Mouse (Mus musculus): ENCODE data around the gene Rtl4. TPM values are rescaled to one million over a fixed set of nuclear protein-coding genes. Genes with fewer than 3 reads are reported as not detected.

Gene Rtl4
- polyA plus RNA-seq, 1 experiment: not detected

DNA sequence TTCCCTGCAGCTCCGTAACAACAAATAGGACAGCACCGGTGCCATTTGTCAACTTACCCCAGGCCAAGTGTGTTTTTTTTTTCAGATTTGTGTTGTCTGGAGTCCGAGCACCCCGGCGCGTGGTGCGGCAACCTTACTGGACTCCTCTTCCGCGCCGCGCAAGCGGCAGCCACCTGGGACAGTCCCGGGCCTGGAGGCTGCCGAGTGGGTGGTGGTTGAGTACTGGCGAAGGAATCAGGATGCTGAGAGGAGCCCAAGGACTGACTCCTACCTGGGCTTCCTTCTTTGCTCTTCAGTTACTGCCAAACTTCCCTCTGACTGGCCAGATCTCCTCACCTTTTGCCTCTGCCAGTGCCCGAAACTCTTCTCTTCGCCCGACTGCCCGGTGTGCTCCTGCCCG lies 965 bp upstream of the Rtl4 start:
- no peaks in the 10 kb centered on the region for H3K79me2 ChIP-seq (ENCODE audit: control insufficient read depth, insufficient read depth)
- TF ChIP-seq POLR2A (IDR thresholded peaks at IDR 0.05; ENCODE audit: insufficient read length, low read depth) (no peak), SRF (IDR thresholded peaks at IDR 0.05; ENCODE audit: control insufficient read depth, insufficient read length, low read depth) (no peak), POLR2AphosphoS2 (IDR thresholded peaks at IDR 0.05; ENCODE audit: insufficient read length, low read depth) (no peak), TCF12 (IDR thresholded peaks at IDR 0.05; ENCODE audit: insufficient read depth, poor library complexity, severe bottlenecking) (no peak), TCF3 (IDR thresholded peaks at IDR 0.05; ENCODE audit: insufficient read length, low read depth) (no peak), E2F4 (IDR thresholded peaks at IDR 0.05; ENCODE audit: insufficient read depth) (no peak), MYOG (IDR thresholded peaks at IDR 0.05; ENCODE audit: control insufficient read depth in 1 of 3, insufficient read depth in 1 of 3, insufficient read length in 2 of 3, low read depth in 2 of 3) (no peak), MYOD1 (IDR thresholded peaks at IDR 0.05; ENCODE audit: control insufficient read depth in 1 of 3, insufficient read length in 2 of 3, low read depth in 2 of 3) (no peak), USF1 (IDR thresholded peaks at IDR 0.05; ENCODE audit: low read depth) (no peak), MAX (IDR thresholded peaks at IDR 0.05; ENCODE audit: low read depth) (no peak), REST (IDR thresholded peaks at IDR 0.05; ENCODE audit: insufficient read depth, insufficient read length) (no peak), CEBPB (IDR thresholded peaks at IDR 0.05; ENCODE audit: insufficient read depth, poor library complexity, severe bottlenecking) (no peak)

DNA sequence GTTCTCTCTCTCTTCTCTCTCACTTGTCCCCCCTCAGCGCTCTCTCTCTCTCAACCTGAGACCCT lies 733 bp upstream of the Rtl4 start, which contains the start of gene Trpc5:
Trpc5 (minus strand) TSS at position 39 of the 65 bp plus-strand sequence.
- H3K4me3 ChIP-seq: no peak within 1 kb of the TSS
- H3K36me3 ChIP-seq (ENCODE audit: control insufficient read depth, insufficient read depth): no peaks in the 10 kb centered on the region
- no peak within 1 kb of the TSS for H3K4me2 ChIP-seq (ENCODE audit: low read depth)
- H3K27me3 ChIP-seq (ENCODE audit: control insufficient read depth, insufficient read depth, insufficient read length): no peaks in the 10 kb centered on the region
- TF ChIP-seq MYOD1 (IDR thresholded peaks at IDR 0.05; ENCODE audit: control insufficient read depth in 1 of 3, insufficient read length in 2 of 3, low read depth in 2 of 3) (no peak), USF1 (IDR thresholded peaks at IDR 0.05; ENCODE audit: low read depth) (no peak), REST (IDR thresholded peaks at IDR 0.05; ENCODE audit: insufficient read depth, insufficient read length) (no peak), MYOG (IDR thresholded peaks at IDR 0.05; ENCODE audit: control insufficient read depth in 1 of 3, insufficient read depth in 1 of 3, insufficient read length in 2 of 3, low read depth in 2 of 3) (no peak), TCF3 (IDR thresholded peaks at IDR 0.05; ENCODE audit: insufficient read length, low read depth) (no peak)
- H3K79me2 ChIP-seq (ENCODE audit: control insufficient read depth, insufficient read depth): no peaks in the 10 kb centered on the region
- H3ac ChIP-seq (ENCODE audit: control insufficient read depth, insufficient read length): no peak within 1 kb of the TSS

More for the DNA sequence above, 965 bp upstream of the Rtl4 start:
- H3K4me2 ChIP-seq (ENCODE audit: low read depth): no peak overlapping the region
- H3ac ChIP-seq (ENCODE audit: control insufficient read depth, insufficient read length): no peak overlapping the region
- no peaks in the 10 kb centered on the region for H3K36me3 ChIP-seq (ENCODE audit: control insufficient read depth, insufficient read depth)
- H3K27me3 ChIP-seq (ENCODE audit: control insufficient read depth, insufficient read depth, insufficient read length): no peaks in the 10 kb centered on the region
- H3K4me3 ChIP-seq: no peak overlapping the region

DNA sequence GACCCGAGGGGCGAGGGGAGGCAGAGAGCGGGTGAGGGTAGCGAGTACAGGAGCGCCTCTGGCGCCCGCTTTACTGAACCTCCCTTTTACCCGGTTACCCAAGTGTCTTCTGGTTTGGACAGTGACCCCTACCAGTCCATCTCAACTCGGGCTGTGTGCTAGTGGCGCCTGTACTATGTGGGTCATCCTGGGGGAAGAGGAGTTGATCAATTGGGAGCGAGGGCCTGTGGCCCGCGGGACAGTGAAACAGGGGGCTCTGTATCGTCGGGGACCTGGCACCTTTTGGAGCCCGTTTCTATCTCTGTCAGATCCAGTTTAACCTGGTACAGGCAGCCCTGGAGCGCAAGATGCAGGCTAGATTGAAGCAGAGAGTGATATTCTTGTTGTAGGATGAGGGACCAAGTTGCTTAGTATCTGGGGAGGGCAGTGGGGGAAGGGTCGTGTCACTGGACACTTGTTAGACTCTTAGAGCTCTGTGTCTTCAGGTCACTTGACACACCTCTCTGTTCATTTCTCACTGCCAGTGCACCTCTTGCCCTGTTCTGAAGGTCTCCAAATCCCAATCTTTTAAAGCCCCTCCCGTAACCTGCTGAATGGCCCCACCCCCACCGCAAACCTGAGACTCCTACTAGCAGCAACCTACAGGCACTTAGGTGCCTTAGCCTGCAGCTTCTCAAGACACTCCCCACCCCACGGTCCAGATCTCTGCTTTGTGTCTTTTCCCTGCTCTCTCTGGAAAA lies 582 bp downstream of the Rtl4 start:
- Histone ChIP-seq H3K27me3 (ENCODE audit: control insufficient read depth, insufficient read depth, insufficient read length) (no peaks in the 10 kb centered on the region), H3ac (ENCODE audit: control insufficient read depth, insufficient read length) (no peak overlapping the region), H3K36me3 (ENCODE audit: control insufficient read depth, insufficient read depth) (no peaks in the 10 kb centered on the region), H3K4me3 (no peak overlapping the region), H3K4me2 (ENCODE audit: low read depth) (no peak overlapping the region), H3K79me2 (ENCODE audit: control insufficient read depth, insufficient read depth) (no peaks in the 10 kb centered on the region)
- TF ChIP-seq MAX (IDR thresholded peaks at IDR 0.05; ENCODE audit: low read depth) (no peak), POLR2A (IDR thresholded peaks at IDR 0.05; ENCODE audit: insufficient read length, low read depth) (no peak), MYOG (IDR thresholded peaks at IDR 0.05; ENCODE audit: control insufficient read depth in 1 of 3, insufficient read depth in 1 of 3, insufficient read length in 2 of 3, low read depth in 2 of 3) (no peak), TCF12 (IDR thresholded peaks at IDR 0.05; ENCODE audit: insufficient read depth, poor library complexity, severe bottlenecking) (no peak)

DNA sequence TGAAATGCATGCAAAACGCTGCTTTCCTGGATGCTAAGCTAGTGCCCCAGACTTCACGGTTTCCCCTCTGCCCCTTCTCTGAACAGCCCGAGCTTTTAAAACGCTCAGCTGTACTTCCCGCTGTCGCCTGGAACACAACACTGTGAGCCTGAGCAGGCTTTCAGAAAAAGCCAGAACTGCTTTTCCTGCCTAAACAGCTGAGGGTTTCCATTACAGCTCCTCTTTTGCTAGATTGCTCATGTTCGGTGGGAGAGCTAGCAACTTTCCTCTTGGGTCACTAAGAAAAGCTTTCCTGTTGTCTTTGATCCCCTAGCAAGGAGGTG lies 1.1 kb downstream of the Rtl4 start:
- H3K79me2 ChIP-seq (ENCODE audit: control insufficient read depth, insufficient read depth): no peaks in the 10 kb centered on the region
- no peak overlapping the region for H3K4me2 ChIP-seq (ENCODE audit: low read depth)
- no peak overlapping the region for H3ac ChIP-seq (ENCODE audit: control insufficient read depth, insufficient read length)
- H3K4me3 ChIP-seq: no peak overlapping the region
- no peaks in the 10 kb centered on the region for H3K27me3 ChIP-seq (ENCODE audit: control insufficient read depth, insufficient read depth, insufficient read length)
- no peak for TF ChIP-seq MAX (IDR thresholded peaks at IDR 0.05; ENCODE audit: low read depth)
- no peak for TF ChIP-seq USF1 (IDR thresholded peaks at IDR 0.05; ENCODE audit: low read depth)
- no peak for TF ChIP-seq CEBPB (IDR thresholded peaks at IDR 0.05; ENCODE audit: insufficient read depth, poor library complexity, severe bottlenecking)
- TF ChIP-seq POLR2AphosphoS2 (IDR thresholded peaks at IDR 0.05; ENCODE audit: insufficient read length, low read depth): no peak
- TF ChIP-seq TCF3 (IDR thresholded peaks at IDR 0.05; ENCODE audit: insufficient read length, low read depth): no peak
- no peak for TF ChIP-seq REST (IDR thresholded peaks at IDR 0.05; ENCODE audit: insufficient read depth, insufficient read length)
- TF ChIP-seq MYOD1 (IDR thresholded peaks at IDR 0.05; ENCODE audit: control insufficient read depth in 1 of 3, insufficient read length in 2 of 3, low read depth in 2 of 3): no peak
- TF ChIP-seq POLR2A (IDR thresholded peaks at IDR 0.05; ENCODE audit: insufficient read length, low read depth): no peak
- no peak for TF ChIP-seq MYOG (IDR thresholded peaks at IDR 0.05; ENCODE audit: control insufficient read depth in 1 of 3, insufficient read depth in 1 of 3, insufficient read length in 2 of 3, low read depth in 2 of 3)
- no peak for TF ChIP-seq E2F4 (IDR thresholded peaks at IDR 0.05; ENCODE audit: insufficient read depth)
- TF ChIP-seq TCF12 (IDR thresholded peaks at IDR 0.05; ENCODE audit: insufficient read depth, poor library complexity, severe bottlenecking): no peak
- TF ChIP-seq SRF (IDR thresholded peaks at IDR 0.05; ENCODE audit: control insufficient read depth, insufficient read length, low read depth): no peak
- H3K36me3 ChIP-seq (ENCODE audit: control insufficient read depth, insufficient read depth): no peaks in the 10 kb centered on the region

DNA sequence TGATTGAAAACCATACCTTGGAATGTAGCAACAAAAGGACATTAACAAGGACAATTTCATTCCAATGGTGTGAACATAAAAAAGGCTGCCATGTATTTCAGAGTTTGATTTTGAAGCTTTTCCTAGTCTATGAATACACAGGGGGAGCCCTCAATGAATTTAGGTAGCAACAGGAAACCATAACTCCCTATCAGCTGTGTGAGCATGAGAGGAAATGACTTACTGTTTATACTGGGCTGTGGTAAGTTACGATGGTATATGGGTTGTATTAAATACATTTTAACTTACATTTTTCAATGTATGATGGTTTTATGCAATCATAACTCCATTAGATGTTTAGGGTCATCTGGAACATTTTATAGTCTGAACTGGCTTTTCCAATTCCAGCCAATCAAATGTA lies 27.6 kb downstream of the Rtl4 start:
- Histone ChIP-seq H3K4me3 (no peak overlapping the region), H3K27me3 (ENCODE audit: control insufficient read depth, insufficient read depth, insufficient read length) (no peaks in the 10 kb centered on the region), H3K79me2 (ENCODE audit: control insufficient read depth, insufficient read depth) (no peaks in the 10 kb centered on the region), H3K4me2 (ENCODE audit: low read depth) (no peak overlapping the region), H3ac (ENCODE audit: control insufficient read depth, insufficient read length) (no peak overlapping the region), H3K36me3 (ENCODE audit: control insufficient read depth, insufficient read depth) (no peaks in the 10 kb centered on the region)
- no peak for TF ChIP-seq TCF3 (IDR thresholded peaks at IDR 0.05; ENCODE audit: insufficient read length, low read depth)
- no peak for TF ChIP-seq POLR2A (IDR thresholded peaks at IDR 0.05; ENCODE audit: insufficient read length, low read depth)
- TF ChIP-seq SRF (IDR thresholded peaks at IDR 0.05; ENCODE audit: control insufficient read depth, insufficient read length, low read depth): no peak
- TF ChIP-seq E2F4 (IDR thresholded peaks at IDR 0.05; ENCODE audit: insufficient read depth): no peak
- no peak for TF ChIP-seq CEBPB (IDR thresholded peaks at IDR 0.05; ENCODE audit: insufficient read depth, poor library complexity, severe bottlenecking)
- no peak for TF ChIP-seq POLR2AphosphoS2 (IDR thresholded peaks at IDR 0.05; ENCODE audit: insufficient read length, low read depth)
- no peak for TF ChIP-seq MYOG (IDR thresholded peaks at IDR 0.05; ENCODE audit: control insufficient read depth in 1 of 3, insufficient read depth in 1 of 3, insufficient read length in 2 of 3, low read depth in 2 of 3)
- TF ChIP-seq MAX (IDR thresholded peaks at IDR 0.05; ENCODE audit: low read depth): no peak
- TF ChIP-seq REST (IDR thresholded peaks at IDR 0.05; ENCODE audit: insufficient read depth, insufficient read length): no peak
- no peak for TF ChIP-seq TCF12 (IDR thresholded peaks at IDR 0.05; ENCODE audit: insufficient read depth, poor library complexity, severe bottlenecking)
- no peak for TF ChIP-seq MYOD1 (IDR thresholded peaks at IDR 0.05; ENCODE audit: control insufficient read depth in 1 of 3, insufficient read length in 2 of 3, low read depth in 2 of 3)
- no peak for TF ChIP-seq USF1 (IDR thresholded peaks at IDR 0.05; ENCODE audit: low read depth)

Data from myocyte (in vitro differentiated cells).